Mouse (Mus musculus): ENCODE measurements around the gene Vps37b. TPM values are rescaled to one million over a fixed set of nuclear protein-coding genes. Genes with fewer than 3 reads are reported as not detected.

Vps37b gene
- polyA plus RNA-seq, 1 experiment from 2014 or later: 30.7 TPM

- no peak for ATAC-seq (replicated peaks; ENCODE audit: low FRiP score, low read depth)
- no peak for DNase-seq (ENCODE audit: low spot score)
- 0 out of 2 replicates have a peak, but pooled peaks cover 29% of the 10 kb centered on the region for H3K36me3 ChIP-seq (ENCODE audit: insufficient read depth, low read length)
- no peaks in the 10 kb centered on the region for H3K4me1 ChIP-seq (replicated peaks; ENCODE audit: insufficient read depth, low read length)
- H3K9me3 ChIP-seq (replicated peaks; ENCODE audit: low read length): no peaks in the 10 kb centered on the region
- no peaks in the 10 kb centered on the region for H3K27me3 ChIP-seq (ENCODE audit: insufficient read depth, low read length)
- H3K4me2 ChIP-seq (ENCODE audit: low read length): no peak overlapping the region
- no peak overlapping the region for H3K9ac ChIP-seq (ENCODE audit: low read depth, low read length)
- no peak overlapping the region for H3K27ac ChIP-seq
- WGBS: 71% methylated on average over 24 of the region's 24 CpGs
- H3K4me3 ChIP-seq (replicated peaks; ENCODE audit: low read depth, low read length): no peak overlapping the region
- no peak for TF ChIP-seq CTCF (IDR thresholded peaks at IDR 0.05; ENCODE audit: low read depth)
Observed at GRCm38 (mm10) chr5:123997211-123997751, 34.8 kb downstream of the Vps37b start.

GRCm38 (mm10) chr5:123996695-123997094 is 35.4 kb downstream of the Vps37b start:
- no peak for DNase-seq (ENCODE audit: low spot score)
- Histone ChIP-seq H3K9me3 (replicated peaks; ENCODE audit: low read length) (no peaks in the 10 kb centered on the region), H3K9ac (ENCODE audit: low read depth, low read length) (no peak overlapping the region), H3K4me3 (replicated peaks; ENCODE audit: low read depth, low read length) (no peak overlapping the region), H3K4me1 (replicated peaks; ENCODE audit: insufficient read depth, low read length) (no peaks in the 10 kb centered on the region), H3K27ac (no peak overlapping the region), H3K4me2 (ENCODE audit: low read length) (no peak overlapping the region), H3K27me3 (ENCODE audit: insufficient read depth, low read length) (no peaks in the 10 kb centered on the region), H3K36me3 (ENCODE audit: insufficient read depth, low read length) (0 out of 2 replicates have a peak, but pooled peaks cover 27% of the 10 kb centered on the region)
- 88% methylated on average over 14 of the region's 14 CpGs for WGBS
- TF ChIP-seq CTCF (IDR thresholded peaks at IDR 0.05; ENCODE audit: low read depth): no peak
- ATAC-seq (replicated peaks; ENCODE audit: low FRiP score, low read depth): no peak

- Histone ChIP-seq H3K27ac (no peak overlapping the region), H3K27me3 (ENCODE audit: insufficient read depth, low read length) (no peaks in the 10 kb centered on the region), H3K9ac (ENCODE audit: low read depth, low read length) (no peak overlapping the region), H3K4me3 (replicated peaks; ENCODE audit: low read depth, low read length) (no peak overlapping the region), H3K36me3 (ENCODE audit: insufficient read depth, low read length) (0 out of 2 replicates have a peak, but pooled peaks cover 24% of the 10 kb centered on the region), H3K4me1 (replicated peaks; ENCODE audit: insufficient read depth, low read length) (no peaks in the 10 kb centered on the region), H3K4me2 (ENCODE audit: low read length) (no peak overlapping the region), H3K9me3 (replicated peaks; ENCODE audit: low read length) (no peaks in the 10 kb centered on the region)
- no peak for DNase-seq (ENCODE audit: low spot score)
- peak; percentile 30; the same call in 1 of the 2 replicates for TF ChIP-seq CTCF (IDR thresholded peaks at IDR 0.05; ENCODE audit: low read depth)
- ATAC-seq (replicated peaks; ENCODE audit: low FRiP score, low read depth): no peak
- WGBS: 79% methylated on average over 10 of the region's 10 CpGs
Observed at GRCm38 (mm10) chr5:123996194-123996593, 35.9 kb downstream of the Vps37b start.

DNA sequence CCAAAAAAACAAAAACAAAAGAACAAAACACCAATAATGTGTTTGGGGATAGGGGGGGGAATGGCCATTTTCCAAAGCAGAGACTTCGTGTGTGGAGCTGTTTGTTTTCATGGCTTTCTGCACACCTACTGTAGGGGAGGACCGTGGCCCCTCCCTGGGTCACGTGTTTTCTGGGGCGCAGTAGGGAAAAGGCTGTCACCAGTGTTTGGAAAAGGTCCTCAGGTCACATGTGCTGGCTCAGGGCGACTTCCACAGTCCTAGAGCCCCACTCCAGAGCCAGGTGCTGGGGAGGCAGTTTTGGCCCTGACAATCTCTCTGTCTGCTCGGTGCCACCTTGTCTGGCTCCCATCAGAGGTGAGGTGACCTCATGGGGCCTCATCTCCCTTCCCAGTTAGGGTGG is 36.7 kb downstream of the Vps37b start:
- Histone ChIP-seq H3K4me1 (replicated peaks; ENCODE audit: insufficient read depth, low read length) (no peaks in the 10 kb centered on the region), H3K9me3 (replicated peaks; ENCODE audit: low read length) (no peaks in the 10 kb centered on the region), H3K4me2 (ENCODE audit: low read length) (no peak overlapping the region), H3K36me3 (ENCODE audit: insufficient read depth, low read length) (0 out of 2 replicates have a peak, but pooled peaks cover 20% of the 10 kb centered on the region), H3K27me3 (ENCODE audit: insufficient read depth, low read length) (no peaks in the 10 kb centered on the region), H3K4me3 (replicated peaks; ENCODE audit: low read depth, low read length) (no peak overlapping the region), H3K27ac (no peak overlapping the region), H3K9ac (ENCODE audit: low read depth, low read length) (no peak overlapping the region)
- ATAC-seq (replicated peaks; ENCODE audit: low FRiP score, low read depth) (no peak), DNase-seq (ENCODE audit: low spot score) (no peak)
- no peak for TF ChIP-seq CTCF (IDR thresholded peaks at IDR 0.05; ENCODE audit: low read depth)
- WGBS: 44% methylated on average over 6 of the region's 6 CpGs

- H3K36me3 ChIP-seq (ENCODE audit: insufficient read depth, low read length): 0 out of 2 replicates have a peak, but pooled peaks cover 14% of the 10 kb centered on the region
- H3K4me1 ChIP-seq (replicated peaks; ENCODE audit: insufficient read depth, low read length): no peaks in the 10 kb centered on the region
- no peak for DNase-seq (ENCODE audit: low spot score)
- no peak overlapping the region for H3K4me2 ChIP-seq (ENCODE audit: low read length)
- no peak overlapping the region for H3K9ac ChIP-seq (ENCODE audit: low read depth, low read length)
- no peak overlapping the region for H3K4me3 ChIP-seq (replicated peaks; ENCODE audit: low read depth, low read length)
- no peaks in the 10 kb centered on the region for H3K9me3 ChIP-seq (replicated peaks; ENCODE audit: low read length)
- ATAC-seq (replicated peaks; ENCODE audit: low FRiP score, low read depth): no peak
- TF ChIP-seq CTCF (IDR thresholded peaks at IDR 0.05; ENCODE audit: low read depth): no peak
- WGBS: 85% methylated on average over 7 of the region's 7 CpGs
- H3K27me3 ChIP-seq (ENCODE audit: insufficient read depth, low read length): no peaks in the 10 kb centered on the region
- H3K27ac ChIP-seq: no peak overlapping the region
Observed at GRCm38 (mm10) chr5:123994468-123994867, 37.6 kb downstream of the Vps37b start.

DNA sequence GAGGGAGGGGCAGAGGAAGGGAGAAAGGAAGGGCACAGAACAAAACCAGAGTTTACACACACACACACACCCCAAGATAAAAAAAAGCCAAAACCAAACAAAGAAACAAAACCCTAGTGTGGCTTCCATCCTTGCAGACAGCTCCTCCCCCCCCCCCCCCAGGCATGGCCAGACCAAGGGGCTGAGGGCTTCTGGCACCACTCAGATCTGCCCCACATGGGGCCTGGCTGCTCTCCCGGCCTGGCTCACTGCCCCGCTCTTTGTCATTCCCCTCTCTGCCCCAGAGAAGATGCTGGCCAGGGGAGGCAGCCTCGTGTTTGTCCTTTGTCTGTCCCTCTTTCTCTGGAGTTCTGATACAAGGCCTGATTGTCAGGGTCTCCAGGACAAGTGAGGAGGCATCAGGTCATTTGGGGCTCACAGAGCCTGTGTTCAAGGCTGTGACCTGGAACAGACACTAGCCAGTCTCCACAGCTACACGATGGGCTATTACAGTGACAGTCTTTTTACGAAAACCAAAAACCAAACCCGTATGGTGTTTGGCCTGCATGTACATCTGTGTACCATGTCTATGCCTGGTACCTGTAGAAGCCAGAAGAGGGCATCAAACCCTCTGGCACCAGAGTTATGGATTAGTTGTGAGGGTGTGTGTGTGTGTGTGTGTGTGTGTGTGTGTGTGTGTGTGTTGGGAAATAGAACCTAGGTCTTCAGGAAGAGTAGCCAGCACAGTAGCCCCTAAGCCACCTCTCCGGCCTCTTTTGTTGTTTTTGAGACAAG is 38.6 kb downstream of the Vps37b start:
- H3K27ac ChIP-seq: no peak overlapping the region
- ATAC-seq (replicated peaks; ENCODE audit: low FRiP score, low read depth) (no peak), DNase-seq (ENCODE audit: low spot score) (no peak)
- H3K9ac ChIP-seq (ENCODE audit: low read depth, low read length): no peak overlapping the region
- 0 out of 2 replicates have a peak, but pooled peaks cover 14% of the 10 kb centered on the region for H3K36me3 ChIP-seq (ENCODE audit: insufficient read depth, low read length)
- H3K4me2 ChIP-seq (ENCODE audit: low read length): no peak overlapping the region
- H3K9me3 ChIP-seq (replicated peaks; ENCODE audit: low read length): no peaks in the 10 kb centered on the region
- no peaks in the 10 kb centered on the region for H3K27me3 ChIP-seq (ENCODE audit: insufficient read depth, low read length)
- H3K4me3 ChIP-seq (replicated peaks; ENCODE audit: low read depth, low read length): no peak overlapping the region
- no peaks in the 10 kb centered on the region for H3K4me1 ChIP-seq (replicated peaks; ENCODE audit: insufficient read depth, low read length)
- no peak for TF ChIP-seq CTCF (IDR thresholded peaks at IDR 0.05; ENCODE audit: low read depth)
- 79% methylated on average over 7 of the region's 7 CpGs for WGBS

Data from kidney, postnatal 0 days (tissue).